Mouse (Mus musculus): ENCODE measurements around the gene Olfr91. TPM values are rescaled to one million over a fixed set of nuclear protein-coding genes. Genes with fewer than 3 reads are reported as not detected.

Olfr91 gene
- polyA plus RNA-seq, 1 experiment from 2014 or later: not detected

DNA sequence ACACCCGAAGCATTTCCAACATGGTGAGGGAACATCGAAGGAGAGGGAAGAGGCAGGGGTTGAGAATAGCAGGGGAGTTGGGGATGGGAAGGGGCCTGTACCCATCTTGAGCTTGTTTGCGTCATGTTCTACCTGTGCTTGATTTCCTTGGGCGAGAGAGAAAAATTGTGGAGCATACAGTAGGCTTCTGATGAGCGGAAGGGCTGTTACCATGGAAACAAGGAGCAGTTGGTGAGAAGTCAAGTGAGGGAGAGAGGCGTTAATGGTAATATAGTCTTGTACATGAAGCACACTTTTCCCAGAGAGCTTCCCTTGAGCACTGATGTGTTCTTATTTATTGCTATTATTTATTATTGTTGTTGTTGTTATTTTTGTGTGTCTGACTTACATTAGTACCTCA, 41.1 kb downstream of the Olfr91 start:
- 91% methylated on average over 6 of the region's 6 CpGs for WGBS
- Histone ChIP-seq H3K27ac (replicated peaks; ENCODE audit: low read depth, low read length) (no peak overlapping the region), H3K4me1 (ENCODE audit: control insufficient read depth, insufficient read depth, low read length) (no peaks in the 10 kb centered on the region), H3K27me3 (ENCODE audit: control insufficient read depth, insufficient read depth, low read length) (no peaks in the 10 kb centered on the region), H3K4me3 (ENCODE audit: low read depth, low read length) (no peak overlapping the region), H3K9ac (replicated peaks; ENCODE audit: low read length) (no peak overlapping the region), H3K9me3 (replicated peaks; ENCODE audit: control insufficient read depth, low read length) (no peaks in the 10 kb centered on the region), H3K36me3 (replicated peaks; ENCODE audit: control insufficient read depth, insufficient read depth, low read depth, low read length) (peaks cover 17% of the 10 kb centered on the region), H3K4me2 (ENCODE audit: low read depth, low read length) (no peak overlapping the region)
- ATAC-seq (replicated peaks; ENCODE audit: insufficient number of reproducible peaks, low FRiP score, low TSS enrichment, low read depth): no peak
- DNase-seq (ENCODE audit: low spot score): no peak

DNA sequence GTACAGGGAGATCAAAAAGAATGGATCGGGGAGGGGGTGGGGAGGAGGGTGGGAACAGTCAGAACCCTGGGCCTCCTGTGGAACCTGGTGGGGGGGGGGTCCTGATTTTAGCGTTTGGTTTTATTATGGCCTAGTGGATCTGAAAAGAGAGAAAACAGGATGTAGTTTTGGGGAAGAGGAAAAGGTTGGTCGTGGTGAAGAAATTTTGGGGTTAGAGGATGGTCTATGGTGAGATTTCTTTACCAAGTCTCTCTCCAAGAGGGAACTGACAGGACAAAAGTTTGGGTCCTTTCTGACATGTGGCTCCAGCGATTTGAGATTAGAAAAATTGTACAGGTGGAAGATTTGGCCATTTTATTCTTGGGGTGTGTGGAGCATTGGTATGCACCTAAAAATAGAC, 46.3 kb downstream of the Olfr91 start:
- no peak overlapping the region for H3K27ac ChIP-seq (replicated peaks; ENCODE audit: low read depth, low read length)
- peaks cover 14% of the 10 kb centered on the region for H3K36me3 ChIP-seq (replicated peaks; ENCODE audit: control insufficient read depth, insufficient read depth, low read depth, low read length)
- no peaks in the 10 kb centered on the region for H3K27me3 ChIP-seq (ENCODE audit: control insufficient read depth, insufficient read depth, low read length)
- ATAC-seq (replicated peaks; ENCODE audit: insufficient number of reproducible peaks, low FRiP score, low TSS enrichment, low read depth) (no peak), DNase-seq (ENCODE audit: low spot score) (no peak)
- 56% methylated on average over 4 of the region's 4 CpGs for WGBS
- no peak overlapping the region for H3K9ac ChIP-seq (replicated peaks; ENCODE audit: low read length)
- H3K4me2 ChIP-seq (ENCODE audit: low read depth, low read length): peak overlapping the region; percentile 93; the same call in 1 of the 2 replicates
- H3K9me3 ChIP-seq (replicated peaks; ENCODE audit: control insufficient read depth, low read length): no peaks in the 10 kb centered on the region
- no peak overlapping the region for H3K4me3 ChIP-seq (ENCODE audit: low read depth, low read length)
- H3K4me1 ChIP-seq (ENCODE audit: control insufficient read depth, insufficient read depth, low read length): peaks cover 4% of the 10 kb centered on the region; the same call in 1 of the 2 replicates

DNA sequence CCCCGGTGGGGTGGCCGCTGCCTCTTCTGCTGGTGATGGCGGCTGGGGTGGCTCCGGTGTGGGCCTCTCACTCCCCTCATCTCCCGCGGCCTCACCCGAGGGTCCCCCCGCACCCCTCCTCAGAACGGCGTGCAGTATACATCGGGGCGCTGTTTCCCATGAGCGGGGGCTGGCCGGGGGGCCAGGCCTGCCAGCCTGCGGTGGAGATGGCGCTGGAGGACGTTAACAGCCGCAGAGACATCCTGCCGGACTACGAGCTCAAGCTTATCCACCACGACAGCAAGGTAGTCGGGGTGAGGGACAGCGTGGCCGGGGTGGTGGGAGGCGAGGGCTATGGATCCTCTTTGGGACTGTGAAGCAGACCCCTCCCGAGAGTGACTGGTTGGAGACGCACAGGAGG, 47.2 kb downstream of the Olfr91 start:
- Histone ChIP-seq H3K9me3 (replicated peaks; ENCODE audit: control insufficient read depth, low read length) (no peaks in the 10 kb centered on the region), H3K4me2 (ENCODE audit: low read depth, low read length) (peak overlapping the region; percentile 93), H3K36me3 (replicated peaks; ENCODE audit: control insufficient read depth, insufficient read depth, low read depth, low read length) (peaks cover 9% of the 10 kb centered on the region), H3K27ac (replicated peaks; ENCODE audit: low read depth, low read length) (no peak overlapping the region), H3K27me3 (ENCODE audit: control insufficient read depth, insufficient read depth, low read length) (no peaks in the 10 kb centered on the region), H3K9ac (replicated peaks; ENCODE audit: low read length) (peak overlapping the region; percentile 74), H3K4me1 (ENCODE audit: control insufficient read depth, insufficient read depth, low read length) (peaks cover 4% of the 10 kb centered on the region; the same call in 1 of the 2 replicates), H3K4me3 (ENCODE audit: low read depth, low read length) (peak overlapping the region; percentile 65)
- DNase-seq (ENCODE audit: low spot score) (peak; percentile 6), ATAC-seq (replicated peaks; ENCODE audit: insufficient number of reproducible peaks, low FRiP score, low TSS enrichment, low read depth) (peak; percentile 36)
- WGBS: 2% methylated on average over 27 of the region's 27 CpGs

DNA sequence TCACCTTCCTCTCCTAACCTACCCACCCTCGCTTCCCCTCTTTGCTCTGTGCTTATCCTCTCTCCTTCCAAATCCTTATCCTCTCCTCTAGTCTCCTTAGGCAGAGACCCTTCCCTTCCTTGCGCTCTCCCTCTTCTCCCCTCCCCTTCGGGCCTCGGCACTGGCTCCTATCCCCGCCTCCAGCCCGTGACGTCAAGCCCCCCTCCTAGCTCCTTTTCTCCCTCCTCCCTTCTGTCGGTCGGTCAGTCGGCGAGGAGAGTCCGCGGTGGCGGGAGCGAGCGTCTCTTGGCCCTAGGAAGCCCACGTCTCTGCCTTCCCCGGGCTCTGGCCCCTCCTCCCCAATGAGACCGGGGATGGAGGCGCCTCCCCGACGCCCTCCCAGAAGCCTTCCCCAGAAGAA, 47.7 kb downstream of the Olfr91 start:
- H3K4me1 ChIP-seq (ENCODE audit: control insufficient read depth, insufficient read depth, low read length): peaks cover 4% of the 10 kb centered on the region; the same call in 1 of the 2 replicates
- H3K27ac ChIP-seq (replicated peaks; ENCODE audit: low read depth, low read length): no peak overlapping the region

DNA sequence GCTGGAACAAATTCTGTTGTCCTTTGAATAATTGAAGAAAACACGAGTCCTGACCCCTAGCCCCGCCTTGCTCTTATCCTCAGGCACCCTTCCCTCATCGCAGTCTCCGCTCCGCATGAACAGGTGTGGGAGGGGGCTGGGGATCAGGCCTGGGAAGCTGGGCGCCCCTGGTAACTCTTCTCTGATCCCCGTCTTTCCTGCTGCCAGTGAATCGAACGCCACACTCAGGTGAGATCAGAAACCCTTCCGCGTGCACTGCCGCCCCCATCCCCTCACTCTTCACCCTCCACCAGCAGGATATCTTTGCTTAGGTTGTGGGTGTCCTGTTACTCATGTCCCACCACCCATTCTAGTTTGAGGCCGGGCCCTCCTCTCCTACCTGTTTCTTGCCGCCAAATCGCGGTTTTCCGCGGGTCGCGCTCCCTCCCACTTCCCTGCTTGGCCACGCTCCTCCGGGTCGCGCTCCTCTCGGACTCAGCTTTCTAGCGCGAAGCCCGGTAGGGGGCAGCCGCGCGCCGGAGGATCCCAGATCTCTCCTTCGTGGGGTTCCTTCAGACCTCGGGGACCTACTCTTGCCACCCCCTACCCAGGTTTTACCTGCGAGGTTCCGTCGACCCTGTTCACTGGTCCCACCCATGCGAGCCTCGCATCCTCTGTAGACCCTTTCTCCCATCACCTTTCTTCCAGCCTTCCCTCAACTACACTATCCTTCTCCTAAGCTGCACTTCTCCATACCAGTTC, 48.3 kb downstream of the Olfr91 start:
- peak overlapping the region; percentile 65 for H3K4me3 ChIP-seq (ENCODE audit: low read depth, low read length)
- H3K9ac ChIP-seq (replicated peaks; ENCODE audit: low read length): no peak overlapping the region
- H3K36me3 ChIP-seq (replicated peaks; ENCODE audit: control insufficient read depth, insufficient read depth, low read depth, low read length): peaks cover 3% of the 10 kb centered on the region; the same call in 1 of the 2 replicates
- no peaks in the 10 kb centered on the region for H3K9me3 ChIP-seq (replicated peaks; ENCODE audit: control insufficient read depth, low read length)
- H3K27me3 ChIP-seq (ENCODE audit: control insufficient read depth, insufficient read depth, low read length): no peaks in the 10 kb centered on the region
- DNase-seq (ENCODE audit: low spot score) (peak; percentile 74), ATAC-seq (replicated peaks; ENCODE audit: insufficient number of reproducible peaks, low FRiP score, low TSS enrichment, low read depth) (peak; percentile 3)
- peak overlapping the region; percentile 93 for H3K4me2 ChIP-seq (ENCODE audit: low read depth, low read length)
- peaks cover 4% of the 10 kb centered on the region; the same call in 1 of the 2 replicates for H3K4me1 ChIP-seq (ENCODE audit: control insufficient read depth, insufficient read depth, low read length)
- 2% methylated on average over 39 of the region's 39 CpGs for WGBS
- no peak overlapping the region for H3K27ac ChIP-seq (replicated peaks; ENCODE audit: low read depth, low read length)

More for the DNA sequence above, 47.7 kb downstream of the Olfr91 start:
- Histone ChIP-seq H3K27me3 (ENCODE audit: control insufficient read depth, insufficient read depth, low read length) (no peaks in the 10 kb centered on the region), H3K4me2 (ENCODE audit: low read depth, low read length) (peak overlapping the region; percentile 93), H3K4me3 (ENCODE audit: low read depth, low read length) (peak overlapping the region; percentile 65), H3K9me3 (replicated peaks; ENCODE audit: control insufficient read depth, low read length) (no peaks in the 10 kb centered on the region), H3K36me3 (replicated peaks; ENCODE audit: control insufficient read depth, insufficient read depth, low read depth, low read length) (peaks cover 6% of the 10 kb centered on the region), H3K9ac (replicated peaks; ENCODE audit: low read length) (peak overlapping the region; percentile 74)
- ATAC-seq (replicated peaks; ENCODE audit: insufficient number of reproducible peaks, low FRiP score, low TSS enrichment, low read depth) (peak; percentile 64), DNase-seq (ENCODE audit: low spot score) (peak; percentile 86)
- 0% methylated on average over 21 of the region's 22 CpGs for WGBS

DNA sequence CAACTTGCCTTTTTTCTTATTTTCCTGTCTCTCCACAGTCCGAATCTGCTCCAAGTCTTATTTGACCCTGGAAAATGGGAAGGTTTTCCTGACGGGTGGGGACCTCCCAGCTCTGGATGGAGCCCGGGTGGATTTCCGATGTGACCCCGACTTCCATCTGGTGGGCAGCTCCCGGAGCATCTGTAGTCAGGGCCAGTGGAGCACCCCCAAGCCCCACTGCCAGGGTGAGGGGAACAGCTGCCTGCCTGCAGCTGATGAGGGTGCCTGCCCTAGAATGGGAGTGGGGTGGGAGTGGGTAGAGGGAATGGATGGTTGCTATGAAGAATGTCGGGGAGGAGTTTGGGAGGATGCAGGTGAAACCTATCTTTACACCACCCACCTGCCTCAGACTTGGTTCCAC, 49.7 kb downstream of the Olfr91 start:
- Histone ChIP-seq H3K27ac (replicated peaks; ENCODE audit: low read depth, low read length) (no peak overlapping the region), H3K4me1 (ENCODE audit: control insufficient read depth, insufficient read depth, low read length) (peaks cover 4% of the 10 kb centered on the region; the same call in 1 of the 2 replicates), H3K36me3 (replicated peaks; ENCODE audit: control insufficient read depth, insufficient read depth, low read depth, low read length) (no peaks in the 10 kb centered on the region), H3K9me3 (replicated peaks; ENCODE audit: control insufficient read depth, low read length) (no peaks in the 10 kb centered on the region), H3K9ac (replicated peaks; ENCODE audit: low read length) (no peak overlapping the region), H3K4me2 (ENCODE audit: low read depth, low read length) (no peak overlapping the region), H3K4me3 (ENCODE audit: low read depth, low read length) (no peak overlapping the region), H3K27me3 (ENCODE audit: control insufficient read depth, insufficient read depth, low read length) (no peaks in the 10 kb centered on the region)
- no peak for DNase-seq (ENCODE audit: low spot score)
- WGBS: 68% methylated on average over 7 of the region's 7 CpGs
- no peak for ATAC-seq (replicated peaks; ENCODE audit: insufficient number of reproducible peaks, low FRiP score, low TSS enrichment, low read depth)

DNA sequence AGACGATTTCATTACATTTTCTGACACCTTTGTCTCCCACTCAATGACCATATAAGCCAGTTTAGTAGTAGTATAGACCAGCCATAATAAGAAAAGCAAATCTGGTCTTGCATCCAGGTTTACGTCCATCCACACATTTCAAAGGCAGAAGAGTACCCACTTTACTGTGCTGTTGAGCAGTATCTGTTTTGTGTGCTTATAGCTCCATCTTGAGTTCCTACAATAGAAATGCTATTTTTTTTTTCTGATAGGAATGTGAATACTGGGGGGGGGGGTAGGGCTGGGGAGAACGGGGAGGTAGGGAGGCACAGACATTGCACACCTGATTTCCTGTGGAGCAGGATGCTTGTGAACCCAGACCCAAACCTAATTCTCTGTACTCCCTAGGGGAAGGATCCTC, 50.1 kb downstream of the Olfr91 start:
- Histone ChIP-seq H3K4me3 (ENCODE audit: low read depth, low read length) (no peak overlapping the region), H3K4me1 (ENCODE audit: control insufficient read depth, insufficient read depth, low read length) (peaks cover 4% of the 10 kb centered on the region; the same call in 1 of the 2 replicates), H3K27ac (replicated peaks; ENCODE audit: low read depth, low read length) (no peak overlapping the region), H3K9ac (replicated peaks; ENCODE audit: low read length) (no peak overlapping the region), H3K36me3 (replicated peaks; ENCODE audit: control insufficient read depth, insufficient read depth, low read depth, low read length) (no peaks in the 10 kb centered on the region), H3K27me3 (ENCODE audit: control insufficient read depth, insufficient read depth, low read length) (no peaks in the 10 kb centered on the region), H3K4me2 (ENCODE audit: low read depth, low read length) (no peak overlapping the region), H3K9me3 (replicated peaks; ENCODE audit: control insufficient read depth, low read length) (no peaks in the 10 kb centered on the region)
- no peak for ATAC-seq (replicated peaks; ENCODE audit: insufficient number of reproducible peaks, low FRiP score, low TSS enrichment, low read depth)
- 35% methylated on average over 3 of the region's 3 CpGs for WGBS
- DNase-seq (ENCODE audit: low spot score): peak; percentile 58

DNA sequence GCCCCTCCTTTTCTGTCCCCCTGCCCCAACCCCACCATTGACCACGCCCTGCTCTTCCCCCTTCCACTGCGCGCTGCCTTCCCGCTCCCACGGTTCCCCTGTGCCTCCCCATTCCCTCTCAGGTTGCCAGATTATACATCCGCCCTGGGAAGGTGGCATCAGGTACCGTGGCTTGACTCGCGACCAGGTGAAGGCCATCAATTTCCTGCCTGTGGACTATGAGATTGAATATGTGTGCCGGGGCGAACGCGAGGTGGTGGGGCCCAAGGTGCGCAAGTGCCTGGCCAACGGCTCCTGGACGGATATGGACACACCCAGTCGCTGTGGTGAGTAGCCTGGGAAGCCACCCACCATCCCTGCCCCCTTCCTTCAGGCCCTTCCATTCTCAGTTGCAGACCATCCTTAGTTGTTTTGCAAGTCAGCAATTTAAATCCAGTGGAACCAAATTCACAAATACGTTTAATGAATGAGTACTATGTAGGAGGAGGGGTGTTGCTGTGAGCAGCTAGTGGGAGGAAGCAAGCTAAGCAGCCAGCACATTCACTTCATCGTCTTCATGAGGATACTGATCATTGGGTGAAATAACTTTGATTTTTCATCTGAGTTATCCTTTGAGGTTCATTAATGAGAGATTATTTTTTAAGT, 50.6 kb downstream of the Olfr91 start:
- peaks cover 4% of the 10 kb centered on the region; the same call in 1 of the 2 replicates for H3K4me1 ChIP-seq (ENCODE audit: control insufficient read depth, insufficient read depth, low read length)
- H3K9me3 ChIP-seq (replicated peaks; ENCODE audit: control insufficient read depth, low read length): no peaks in the 10 kb centered on the region
- no peaks in the 10 kb centered on the region for H3K36me3 ChIP-seq (replicated peaks; ENCODE audit: control insufficient read depth, insufficient read depth, low read depth, low read length)
- peak overlapping the region; percentile 87 for H3K4me2 ChIP-seq (ENCODE audit: low read depth, low read length)
- H3K27me3 ChIP-seq (ENCODE audit: control insufficient read depth, insufficient read depth, low read length): no peaks in the 10 kb centered on the region
- ATAC-seq (replicated peaks; ENCODE audit: insufficient number of reproducible peaks, low FRiP score, low TSS enrichment, low read depth): no peak
- DNase-seq (ENCODE audit: low spot score): peak; percentile 8
- WGBS: 13% methylated on average over 19 of the region's 19 CpGs
- H3K27ac ChIP-seq (replicated peaks; ENCODE audit: low read depth, low read length): no peak overlapping the region
- H3K9ac ChIP-seq (replicated peaks; ENCODE audit: low read length): peak overlapping the region; percentile 34
- H3K4me3 ChIP-seq (ENCODE audit: low read depth, low read length): peak overlapping the region; percentile 88
